Mouse (Mus musculus) spleen, adult 2 months (tissue): ENCODE measurements around the gene Bcl2l14.

Experiments used
- CTCF ChIP-seq: fragments of 200-500 bp; IDR thresholded peaks from 2 replicates; pipeline ENCODE4 v1.5.1; 2011; ENCODE audit warnings: mild to moderate bottlenecking, inconsistent platforms; ENCODE audit not compliant: insufficient read depth, insufficient read length, insufficient replicate concordance; ENCODE audit errors: extremely low read depth
- POLR2A ChIP-seq: fragments of 200-500 bp; IDR thresholded peaks from 2 replicates; pipeline ENCODE4 v1.6.1; 2011; ENCODE audit warnings: low read depth, low read length, inconsistent platforms

GRCm38 (mm10) chr6:134443925-134444324 lies 47.8 kb downstream of the Bcl2l14 start:
- TF ChIP-seq CTCF (no peak), POLR2A (no peak)
